In the genomic region with DNA sequence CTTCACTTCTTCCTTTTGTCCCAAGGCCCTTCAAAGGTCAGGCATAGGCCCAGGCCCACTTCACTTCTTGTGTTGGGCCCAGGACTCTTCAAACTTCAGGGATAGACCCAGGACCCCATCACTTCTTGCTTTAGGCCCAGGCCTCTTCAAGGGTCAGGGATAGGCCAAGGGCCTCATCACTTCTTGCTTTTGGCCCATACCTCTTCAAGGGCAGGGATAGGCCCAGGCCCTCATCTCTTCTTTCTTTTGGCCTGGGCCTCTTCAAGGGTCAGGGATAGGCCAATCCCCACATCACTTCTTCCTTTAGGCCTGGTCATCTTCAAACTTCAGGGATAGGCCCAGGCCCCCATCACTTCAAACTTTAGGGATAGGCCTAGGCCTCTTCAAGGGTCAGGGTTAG, we compare ENCODE assay signal across 35 mouse cellular contexts.
"Had no signal": no experiment of that assay in that cellular context is flagged by ENCODE, and none has a peak within 500 bp of the region (broad histone marks: within the 10 kb centered on the region; RNA-seq: fewer than 3 reads in every experiment).

No protein-coding gene starts in this region.

- H3K4me1 ChIP-seq: heart, embryonic 12.5 days; heart, embryonic 13.5 days; heart, embryonic 15.5 days; hindbrain, embryonic 10.5 days; hindbrain, embryonic 12.5 days; hindbrain, embryonic 13.5 days; hindbrain, embryonic 15.5 days; intestine, embryonic 15.5 days; kidney, embryonic 15.5 days had no signal

- DNase-seq: heart, postnatal 10 days; heart, postnatal 14 days; heart, postnatal 36 days; heart, postnatal 4 days; kidney, adult 11 months; kidney, adult 18-20 months; kidney, adult 2 months; kidney, adult 8-10 months; kidney, adult 9 months; kidney, postnatal 10 days; kidney, postnatal 14 days; kidney, postnatal 25 days; kidney, postnatal 36 days; kidney, postnatal 4 days; layer of hippocampus, adult 9-11 months; layer of hippocampus, postnatal 36 days had no signal

- H3K27ac ChIP-seq: heart, embryonic 13.5 days; heart, embryonic 15.5 days; hindbrain, embryonic 10.5 days; hindbrain, embryonic 12.5 days; hindbrain, embryonic 13.5 days; hindbrain, embryonic 14.5 days; hindbrain, embryonic 15.5 days; hindbrain, postnatal 0 days; intestine, embryonic 15.5 days; kidney, embryonic 15.5 days; kidney, postnatal 0 days; layer of hippocampus, adult 2 months; left cerebral cortex, adult 2 months had no signal

- H3K9ac ChIP-seq: heart, embryonic 12.5 days; heart, embryonic 13.5 days; heart, embryonic 15.5 days; hindbrain, embryonic 12.5 days; hindbrain, embryonic 13.5 days; hindbrain, embryonic 14.5 days; hindbrain, embryonic 15.5 days; intestine, embryonic 15.5 days; kidney, embryonic 15.5 days had no signal

- ATAC-seq: hindbrain, embryonic 16.5 days; hindbrain, postnatal 0 days; inflammation-experienced regulatory T-cells, adult 6 months; intestine, embryonic 15.5 days; intestine, embryonic 16.5 days; intestine, postnatal 0 days had no signal

- H3K4me2 ChIP-seq: heart, embryonic 11.5 days; heart, embryonic 12.5 days; heart, embryonic 13.5 days; heart, embryonic 15.5 days; hindbrain, embryonic 12.5 days; hindbrain, embryonic 13.5 days; hindbrain, embryonic 14.5 days; hindbrain, embryonic 15.5 days; intestine, embryonic 15.5 days; kidney, embryonic 15.5 days had no signal

- H3K4me3 ChIP-seq: heart, embryonic 12.5 days; heart, embryonic 13.5 days; heart, embryonic 15.5 days; hindbrain, embryonic 10.5 days; hindbrain, embryonic 12.5 days; hindbrain, embryonic 13.5 days; hindbrain, embryonic 15.5 days; intestine, embryonic 15.5 days; kidney, embryonic 15.5 days; layer of hippocampus, adult 2 months; left cerebral cortex, adult 2 months had no signal

- H3K36me3 ChIP-seq: heart, embryonic 12.5 days; heart, embryonic 13.5 days; heart, embryonic 15.5 days; hindbrain, embryonic 10.5 days; hindbrain, embryonic 12.5 days; hindbrain, embryonic 13.5 days; hindbrain, embryonic 15.5 days; intestine, embryonic 15.5 days; kidney, embryonic 15.5 days had no signal

- H3K27me3 ChIP-seq: heart, embryonic 12.5 days; heart, embryonic 13.5 days; heart, embryonic 15.5 days; hindbrain, embryonic 12.5 days; hindbrain, embryonic 13.5 days; hindbrain, embryonic 15.5 days; intestine, embryonic 15.5 days; kidney, embryonic 15.5 days had no signal

- H3K9me3 ChIP-seq: heart, embryonic 13.5 days; heart, embryonic 15.5 days; hindbrain, embryonic 12.5 days; hindbrain, embryonic 13.5 days; hindbrain, embryonic 15.5 days; intestine, embryonic 15.5 days; kidney, embryonic 15.5 days had no signal
